Mouse (Mus musculus) brain, embryonic 14.5 days (tissue): ENCODE results near the gene Prdm1.

Experiments used
- CTCF ChIP-seq: fragments of 200-500 bp; IDR thresholded peaks from 2 replicates; pipeline ENCODE4 v1.5.1; 2012; ENCODE audit warnings: inconsistent platforms, mild to moderate bottlenecking, moderate library complexity, borderline replicate concordance; ENCODE audit not compliant: insufficient read depth, insufficient read length; ENCODE audit errors: extremely low read depth
- POLR2A ChIP-seq: fragments of 200-500 bp; IDR thresholded peaks from 2 replicates; pipeline ENCODE4 v1.6.1; 2012; ENCODE audit warnings: mild to moderate bottlenecking, inconsistent platforms, borderline replicate concordance; ENCODE audit not compliant: poor library complexity, insufficient read depth, insufficient read length, severe bottlenecking; ENCODE audit errors: extremely low read depth

- no peak for TF ChIP-seq CTCF
- no peak for TF ChIP-seq POLR2A
These were observed 71.3 kb downstream of the Prdm1 start for GRCm38 (mm10) chr10:44456757-44457595.
